ENCODE assay signal across 10 mouse cellular contexts in genomic region chr4:54979771-54980472, GRCm38 (mm10). TPM values are rescaled to one million over a fixed set of nuclear protein-coding genes. Genes with fewer than 3 reads are reported as not detected.
DNase-seq lines count a peak whose midpoint lies in the region; ATAC-seq and TF ChIP-seq lines count a peak whose summit lies in the region.
"Had no signal": no experiment of that assay in that cellular context is flagged by ENCODE, and none has a peak within 500 bp of the region (broad histone marks: within the 10 kb centered on the region; RNA-seq: fewer than 3 reads in every experiment).

No protein-coding gene starts in this region.

- H3K9ac ChIP-seq in heart, embryonic 11.5 days (ENCODE audit: low read depth, low read length) = no peak overlapping the region
- no peak overlapping the region for H3K9ac ChIP-seq in midbrain, embryonic 14.5 days (replicated peaks; ENCODE audit: low read length)
- no peak overlapping the region for H3K9ac ChIP-seq in forebrain, embryonic 15.5 days (replicated peaks)
- H3K9ac ChIP-seq: hindbrain, embryonic 15.5 days had no signal

- no peak for TF ChIP-seq CTCF in kidney, adult 2 months (conservative IDR thresholded peaks at IDR 0.05; ENCODE audit: insufficient read depth, insufficient read length, low read depth, low read length)

- TF ChIP-seq POLR2A in kidney, adult 2 months (IDR thresholded peaks at IDR 0.05; ENCODE audit: low read depth, low read length) = no peak

- WGBS in kidney, adult 2 months = 40% methylated on average over 13 of the region's 13 CpGs
- 50% methylated on average over 13 of the region's 13 CpGs for WGBS in heart, embryonic 11.5 days (ENCODE audit: insufficient replicate concordance)
- WGBS in midbrain, embryonic 14.5 days = 90% methylated on average over 13 of the region's 13 CpGs
- WGBS in midbrain, embryonic 10.5 days = 89% methylated on average over 13 of the region's 13 CpGs
- WGBS in forebrain, embryonic 15.5 days = 83% methylated on average over 13 of the region's 13 CpGs

- peak; percentile 81 for DNase-seq in kidney, adult 2 months
- DNase-seq in kidney, adult 18-20 months = no peak
- DNase-seq in embryo, embryonic 10 days (ENCODE audit: low spot score) = peak; percentile 57
- DNase-seq in lung, postnatal 36 days = peak; percentile 82
- DNase-seq in midbrain, embryonic 14.5 days = no peak
- DNase-seq in midbrain, embryonic 10.5 days (ENCODE audit: low spot score) = no peak

- no peaks in the 10 kb centered on the region for H3K36me3 ChIP-seq in kidney, adult 2 months (ENCODE audit: control insufficient read depth, insufficient read depth, low read length)
- no peaks in the 10 kb centered on the region for H3K36me3 ChIP-seq in heart, embryonic 11.5 days (ENCODE audit: control insufficient read depth, insufficient read depth, low read length)
- peaks cover 20% of the 10 kb centered on the region; the same call in 1 of the 2 replicates for H3K36me3 ChIP-seq in midbrain, embryonic 14.5 days (ENCODE audit: control insufficient read depth, insufficient read depth, low read length)
- peaks cover 93% of the 10 kb centered on the region for H3K36me3 ChIP-seq in midbrain, embryonic 10.5 days
- peaks cover 20% of the 10 kb centered on the region for H3K36me3 ChIP-seq in forebrain, embryonic 15.5 days
- H3K36me3 ChIP-seq: hindbrain, embryonic 15.5 days had no signal

- H3K4me1 ChIP-seq in kidney, adult 2 months (ENCODE audit: control insufficient read depth, insufficient read depth, low read length) = peaks cover 5% of the 10 kb centered on the region
- peaks cover 12% of the 10 kb centered on the region for H3K4me1 ChIP-seq in heart, embryonic 11.5 days (ENCODE audit: control insufficient read depth, insufficient read depth, low read length)
- H3K4me1 ChIP-seq in midbrain, embryonic 14.5 days (ENCODE audit: control insufficient read depth, insufficient read depth, low read length) = peaks cover 7% of the 10 kb centered on the region; the same call in 1 of the 2 replicates
- peaks cover 25% of the 10 kb centered on the region for H3K4me1 ChIP-seq in midbrain, embryonic 10.5 days
- peaks cover 15% of the 10 kb centered on the region for H3K4me1 ChIP-seq in forebrain, embryonic 15.5 days

- no peaks in the 10 kb centered on the region for H3K27me3 ChIP-seq in kidney, adult 2 months (replicated peaks; ENCODE audit: control insufficient read depth, insufficient read depth, low read length)
- H3K27me3 ChIP-seq in heart, embryonic 11.5 days (ENCODE audit: control insufficient read depth, insufficient read depth, low read length) = no peaks in the 10 kb centered on the region
- no peaks in the 10 kb centered on the region for H3K27me3 ChIP-seq in midbrain, embryonic 14.5 days (ENCODE audit: control insufficient read depth, insufficient read depth, low read length)
- H3K27me3 ChIP-seq in midbrain, embryonic 10.5 days (ENCODE audit: low read depth, poor library complexity, severe bottlenecking) = no peaks in the 10 kb centered on the region
- no peaks in the 10 kb centered on the region for H3K27me3 ChIP-seq in forebrain, embryonic 15.5 days
- H3K27me3 ChIP-seq: CH12.LX; hindbrain, embryonic 15.5 days had no signal

- H3K27ac ChIP-seq in kidney, adult 2 months (ENCODE audit: insufficient read depth, low read depth, low read length) = peak overlapping the region; percentile 32; the same call in 1 of the 2 replicates
- peak overlapping the region; percentile 50; the same call in 1 of the 2 replicates for H3K27ac ChIP-seq in heart, embryonic 11.5 days (ENCODE audit: low read depth, low read length)
- no peak overlapping the region for H3K27ac ChIP-seq in midbrain, embryonic 14.5 days (replicated peaks; ENCODE audit: low read depth, low read length)
- no peak overlapping the region for H3K27ac ChIP-seq in midbrain, embryonic 10.5 days (replicated peaks)
- H3K27ac ChIP-seq in forebrain, embryonic 15.5 days (replicated peaks) = no peak overlapping the region
- H3K27ac ChIP-seq: hindbrain, embryonic 15.5 days had no signal

- no peaks in the 10 kb centered on the region for H3K9me3 ChIP-seq in heart, embryonic 11.5 days (replicated peaks; ENCODE audit: control insufficient read depth, low read length)
- H3K9me3 ChIP-seq in midbrain, embryonic 14.5 days (ENCODE audit: control insufficient read depth, low read length) = no peaks in the 10 kb centered on the region
- no peaks in the 10 kb centered on the region for H3K9me3 ChIP-seq in midbrain, embryonic 10.5 days (replicated peaks)
- no peaks in the 10 kb centered on the region for H3K9me3 ChIP-seq in forebrain, embryonic 15.5 days
- H3K9me3 ChIP-seq: hindbrain, embryonic 15.5 days had no signal

- no peak overlapping the region for H3K4me3 ChIP-seq in kidney, adult 2 months (ENCODE audit: insufficient read depth, low read depth, low read length)
- no peak overlapping the region for H3K4me3 ChIP-seq in heart, embryonic 11.5 days (ENCODE audit: low read depth, low read length)
- H3K4me3 ChIP-seq in midbrain, embryonic 14.5 days (replicated peaks; ENCODE audit: low read depth, low read length) = no peak overlapping the region
- H3K4me3 ChIP-seq in midbrain, embryonic 10.5 days = no peak overlapping the region
- no peak overlapping the region for H3K4me3 ChIP-seq in forebrain, embryonic 15.5 days
- H3K4me3 ChIP-seq: hindbrain, embryonic 15.5 days had no signal

- H3K4me2 ChIP-seq in heart, embryonic 11.5 days = no peak overlapping the region
- no peak overlapping the region for H3K4me2 ChIP-seq in midbrain, embryonic 14.5 days (ENCODE audit: low read length)
- no peak overlapping the region for H3K4me2 ChIP-seq in forebrain, embryonic 15.5 days (replicated peaks)
- H3K4me2 ChIP-seq: hindbrain, embryonic 15.5 days had no signal

- no peak for ATAC-seq in heart, embryonic 11.5 days (replicated peaks; ENCODE audit: insufficient number of reproducible peaks, low FRiP score, low TSS enrichment)
- ATAC-seq in midbrain, embryonic 14.5 days (ENCODE audit: low FRiP score, low TSS enrichment) = no peak
- no peak for ATAC-seq in forebrain, embryonic 15.5 days (replicated peaks)

RNA-seq across cellular contexts. Expression of gene Zfp462, which starts 35.1 kb away (rescaled TPM):
- polyA plus RNA-seq in kidney, adult 2 months (2012; rRNA removed) = 8.7 and 10.2 TPM in 2 replicates
- polyA plus RNA-seq in heart, embryonic 11.5 days (2014; fragmentation: Nextera tagmentation; extraction: Ambion mirVana) = 3.6 and 5.7 TPM in 2 replicates
- polyA plus RNA-seq in midbrain, embryonic 14.5 days (2014; fragmentation: Nextera tagmentation; extraction: Ambion mirVana) = 19.6 and 25.6 TPM in 2 replicates
- polyA plus RNA-seq in midbrain, embryonic 10.5 days (2016; fragmentation: Nextera tagmentation; extraction: Ambion mirVana) = 13.9 and 15.7 TPM in 2 replicates
- 21.0 and 21.9 TPM in 2 replicates for polyA plus RNA-seq in forebrain, embryonic 15.5 days (2015; fragmentation: Nextera tagmentation; extraction: Ambion mirVana)

Comparison
In these comparisons a context has a peak if more than half of its experiments do, and no peak if none do; other contexts are left out.
1. DNase-seq: peak in kidney, adult 2 months (single experiment), embryo, embryonic 10 days (single experiment) and lung, postnatal 36 days (single experiment); none in kidney, adult 18-20 months (single experiment), midbrain, embryonic 14.5 days (single experiment) and midbrain, embryonic 10.5 days (single experiment).
2. H3K27ac ChIP-seq: peak in kidney, adult 2 months (single experiment) and heart, embryonic 11.5 days (single experiment); none in midbrain, embryonic 14.5 days (single experiment), midbrain, embryonic 10.5 days (single experiment) and forebrain, embryonic 15.5 days (single experiment).